Comparison of ENCODE assay signal across 8 mouse cellular contexts in genomic region chr4:137954926-137955396, GRCm38 (mm10). TPM values are rescaled to one million over a fixed set of nuclear protein-coding genes. Genes with fewer than 3 reads are reported as not detected.
DNase-seq lines count a peak whose midpoint lies in the region; ATAC-seq and TF ChIP-seq lines count a peak whose summit lies in the region.

No protein-coding gene starts in this region.

- TF ChIP-seq EP300 in lung, postnatal 0 days (IDR thresholded peaks at IDR 0.05), result peak; percentile 100

- peaks cover 26% of the 10 kb centered on the region for H3K36me3 ChIP-seq in heart, embryonic 16.5 days (ENCODE audit: control insufficient read depth, insufficient read depth)
- peaks cover 23% of the 10 kb centered on the region; the same call in 1 of the 2 replicates for H3K36me3 ChIP-seq in lung, postnatal 0 days (ENCODE audit: insufficient read depth, low read length)
- peaks cover 24% of the 10 kb centered on the region for H3K36me3 ChIP-seq in midbrain, embryonic 15.5 days (replicated peaks)
- 0 out of 2 replicates have a peak, but pooled peaks cover 3% of the 10 kb centered on the region for H3K36me3 ChIP-seq in hindbrain, embryonic 11.5 days (ENCODE audit: control insufficient read depth, insufficient read depth, low read length)

- H3K4me1 ChIP-seq in heart, embryonic 16.5 days (ENCODE audit: control insufficient read depth, insufficient read depth, low read length), result peaks cover 4% of the 10 kb centered on the region; the same call in 1 of the 2 replicates
- no peaks in the 10 kb centered on the region for H3K4me1 ChIP-seq in lung, postnatal 0 days (ENCODE audit: insufficient read depth, low read depth, low read length)
- no peaks in the 10 kb centered on the region for H3K4me1 ChIP-seq in midbrain, embryonic 15.5 days
- no peaks in the 10 kb centered on the region for H3K4me1 ChIP-seq in hindbrain, embryonic 11.5 days (replicated peaks; ENCODE audit: control insufficient read depth, insufficient read depth, low read length)
- H3K4me1 ChIP-seq in cerebellum, adult 2 months (ENCODE audit: control insufficient read depth, insufficient read depth, low read length), result no peaks in the 10 kb centered on the region

- no peak for DNase-seq in layer of hippocampus, adult 2 months (ENCODE audit: low spot score in 2 of 2)
- DNase-seq in layer of hippocampus, adult 11-12 months (ENCODE audit: low spot score), result no peak
- DNase-seq in ZHBTc4 (ENCODE audit: low read depth, low spot score), result peak; percentile 53
- DNase-seq in lung, postnatal 0 days (ENCODE audit: low spot score), result peak; percentile 90
- no peak for DNase-seq in hindbrain, embryonic 11.5 days (ENCODE audit: low spot score)
- DNase-seq in cerebellum, adult 2 months, result no peak

- H3K9ac ChIP-seq in heart, embryonic 16.5 days (ENCODE audit: low read length), result no peak overlapping the region
- H3K9ac ChIP-seq in lung, postnatal 0 days (replicated peaks; ENCODE audit: low read depth), result no peak overlapping the region
- no peak overlapping the region for H3K9ac ChIP-seq in midbrain, embryonic 15.5 days
- H3K9ac ChIP-seq in hindbrain, embryonic 11.5 days (ENCODE audit: low read depth, low read length), result no peak overlapping the region

- H3K4me2 ChIP-seq in heart, embryonic 16.5 days (ENCODE audit: low read depth, low read length), result no peak overlapping the region
- H3K4me2 ChIP-seq in lung, postnatal 0 days (replicated peaks; ENCODE audit: low read depth, low read length), result no peak overlapping the region
- H3K4me2 ChIP-seq in midbrain, embryonic 15.5 days, result no peak overlapping the region
- no peak overlapping the region for H3K4me2 ChIP-seq in hindbrain, embryonic 11.5 days (replicated peaks; ENCODE audit: low read depth, low read length)

- no peaks in the 10 kb centered on the region for H3K9me3 ChIP-seq in heart, embryonic 16.5 days (replicated peaks; ENCODE audit: control insufficient read depth, low read length)
- no peaks in the 10 kb centered on the region for H3K9me3 ChIP-seq in lung, postnatal 0 days (ENCODE audit: low read length)
- H3K9me3 ChIP-seq in midbrain, embryonic 15.5 days, result no peaks in the 10 kb centered on the region
- no peaks in the 10 kb centered on the region for H3K9me3 ChIP-seq in hindbrain, embryonic 11.5 days (ENCODE audit: control insufficient read depth, low read length)

- no peak overlapping the region for H3K27ac ChIP-seq in layer of hippocampus, adult 2 months
- peak overlapping the region; percentile 13; the same call in 1 of the 2 replicates for H3K27ac ChIP-seq in heart, embryonic 16.5 days (ENCODE audit: low read length)
- H3K27ac ChIP-seq in lung, postnatal 0 days (ENCODE audit: low read length), result peak overlapping the region; percentile 21; the same call in 1 of the 2 replicates
- H3K27ac ChIP-seq in midbrain, embryonic 15.5 days, result no peak overlapping the region
- no peak overlapping the region for H3K27ac ChIP-seq in hindbrain, embryonic 11.5 days (ENCODE audit: low read depth, low read length)
- no peak overlapping the region for H3K27ac ChIP-seq in cerebellum, adult 2 months (ENCODE audit: insufficient read depth, low read length)

- H3K27me3 ChIP-seq in heart, embryonic 16.5 days (ENCODE audit: control insufficient read depth, insufficient read depth, low read length), result no peaks in the 10 kb centered on the region
- no peaks in the 10 kb centered on the region for H3K27me3 ChIP-seq in lung, postnatal 0 days (replicated peaks; ENCODE audit: insufficient read depth, low read length)
- no peaks in the 10 kb centered on the region for H3K27me3 ChIP-seq in midbrain, embryonic 15.5 days (replicated peaks)
- H3K27me3 ChIP-seq in hindbrain, embryonic 11.5 days (ENCODE audit: control insufficient read depth, insufficient read depth, low read length), result no peaks in the 10 kb centered on the region
- H3K27me3 ChIP-seq in cerebellum, adult 2 months (ENCODE audit: control insufficient read depth, insufficient read depth, low read length), result no peaks in the 10 kb centered on the region

- no peak overlapping the region for H3K4me3 ChIP-seq in layer of hippocampus, adult 2 months
- H3K4me3 ChIP-seq in heart, embryonic 16.5 days (ENCODE audit: low read length), result no peak overlapping the region
- H3K4me3 ChIP-seq in lung, postnatal 0 days (ENCODE audit: low read depth, low read length), result no peak overlapping the region
- no peak overlapping the region for H3K4me3 ChIP-seq in midbrain, embryonic 15.5 days
- no peak overlapping the region for H3K4me3 ChIP-seq in hindbrain, embryonic 11.5 days (ENCODE audit: low read depth, low read length)
- H3K4me3 ChIP-seq in cerebellum, adult 2 months (replicated peaks; ENCODE audit: insufficient read depth, low read depth, low read length), result no peak overlapping the region

- ATAC-seq in heart, embryonic 16.5 days (replicated peaks; ENCODE audit: extremely low read depth, insufficient read depth, low FRiP score), result peak; percentile 61; the same call in 1 of the 2 replicates
- ATAC-seq in lung, postnatal 0 days, result peak; percentile 92
- no peak for ATAC-seq in midbrain, embryonic 15.5 days (replicated peaks)
- ATAC-seq in hindbrain, embryonic 11.5 days (ENCODE audit: low FRiP score), result no peak

- WGBS in heart, embryonic 16.5 days, result 40% methylated on average over 8 of the region's 8 CpGs
- WGBS in lung, postnatal 0 days, result 45% methylated on average over 8 of the region's 8 CpGs
- 94% methylated on average over 8 of the region's 8 CpGs for WGBS in midbrain, embryonic 15.5 days
- WGBS in hindbrain, embryonic 11.5 days, result 90% methylated on average over 8 of the region's 8 CpGs
- 90% methylated on average over 8 of the region's 8 CpGs for WGBS in cerebellum, adult 2 months

- TF ChIP-seq POLR2A in cerebellum, adult 2 months (IDR thresholded peaks at IDR 0.05; ENCODE audit: borderline replicate concordance, insufficient read depth, low read length), result no peak

- TF ChIP-seq CTCF in layer of hippocampus, adult 2 months (conservative IDR thresholded peaks at IDR 0.05), result peak; percentile 74
- TF ChIP-seq CTCF in lung, postnatal 0 days (IDR thresholded peaks at IDR 0.05), result peak; percentile 54
- no peak for TF ChIP-seq CTCF in cerebellum, adult 2 months (IDR thresholded peaks at IDR 0.05; ENCODE audit: borderline replicate concordance, insufficient read depth, low read depth, low read length)

RNA-seq across cellular contexts. Expression of gene Eif4g3, which starts 37.9 kb away (rescaled TPM):
- 100 to 1,000 TPM; 158 TPM for total RNA-seq in layer of hippocampus, adult 2 months (2021)
- polyA plus RNA-seq in heart, embryonic 16.5 days (2015; fragmentation: Nextera tagmentation; extraction: Ambion mirVana), result 18.9 and 20.3 TPM in 2 replicates
- polyA plus RNA-seq in lung, postnatal 0 days (2015; fragmentation: Nextera tagmentation; extraction: Ambion mirVana), result 17.2 and 18.2 TPM in 2 replicates
- polyA plus RNA-seq in midbrain, embryonic 15.5 days (2015; fragmentation: Nextera tagmentation; extraction: Ambion mirVana), result 55.7 and 58.5 TPM in 2 replicates
- polyA plus RNA-seq in hindbrain, embryonic 11.5 days (2014; fragmentation: Nextera tagmentation; extraction: Ambion mirVana), result 46.4 and 56.9 TPM in 2 replicates
- polyA plus RNA-seq in cerebellum, adult 2 months (2012; rRNA removed), result 156 and 160 TPM in 2 replicates

Comparison
In these comparisons a context has a peak if more than half of its experiments do, and no peak if none do; other contexts are left out.
1. DNase-seq: peak in ZHBTc4 (single experiment) and lung, postnatal 0 days (single experiment); none in layer of hippocampus, adult 2 months (0 of 2), layer of hippocampus, adult 11-12 months (single experiment), hindbrain, embryonic 11.5 days (single experiment) and cerebellum, adult 2 months (0 of 2).
2. H3K27ac ChIP-seq: peak in heart, embryonic 16.5 days (single experiment) and lung, postnatal 0 days (single experiment); none in layer of hippocampus, adult 2 months (single experiment), midbrain, embryonic 15.5 days (single experiment), hindbrain, embryonic 11.5 days (single experiment) and cerebellum, adult 2 months (single experiment).
3. ATAC-seq: peak in heart, embryonic 16.5 days (single experiment) and lung, postnatal 0 days (single experiment); none in midbrain, embryonic 15.5 days (single experiment) and hindbrain, embryonic 11.5 days (single experiment).